Mouse (Mus musculus) liver, adult 2 months (tissue): ENCODE data around the gene Foxf1. TPM values are rescaled to one million over a fixed set of nuclear protein-coding genes. Genes with fewer than 3 reads are reported as not detected.

Experiments
- DNase-seq: peaks from one replicate; pipeline ENCODE4 v3.0.0-alpha.2; 2011; ENCODE audit warnings: low read depth, low spot score; ENCODE audit errors: extremely low read depth
- H3K27ac ChIP-seq: fragments of 200-500 bp; replicated peaks from 2 replicates; pipeline ENCODE4 v1.5.1; 2012; ENCODE audit warnings: low read depth, mild to moderate bottlenecking, control low read depth, inconsistent platforms, low read length; ENCODE audit not compliant: insufficient read depth
- H3K27me3 ChIP-seq: fragments of 200-500 bp; 2 replicates; pipeline ENCODE4 v1.6.1; 2012; ENCODE audit warnings: mild to moderate bottlenecking, moderate library complexity, low read length, inconsistent platforms; ENCODE audit not compliant: control insufficient read depth, insufficient read depth
- H3K36me3 ChIP-seq: fragments of 200-500 bp; 2 replicates; pipeline ENCODE4 v1.6.1; 2012; ENCODE audit warnings: low read length, inconsistent platforms; ENCODE audit not compliant: control insufficient read depth, insufficient read depth
- H3K4me1 ChIP-seq: fragments of 200-500 bp; 2 replicates; pipeline ENCODE4 v1.6.1; 2011; ENCODE audit warnings: low read length; ENCODE audit not compliant: control insufficient read depth, insufficient read depth
- H3K4me3 ChIP-seq: fragments of 200-500 bp; 2 replicates; pipeline ENCODE4 v1.5.1; 2011; ENCODE audit warnings: low read depth, mild to moderate bottlenecking, control low read depth, low read length, moderate library complexity; ENCODE audit not compliant: insufficient read depth
- H3K79me2 ChIP-seq: fragments of 200-500 bp; 2 replicates; pipeline ENCODE4 v1.6.1; 2012; ENCODE audit warnings: inconsistent platforms, mild to moderate bottlenecking, low read length, moderate library complexity; ENCODE audit not compliant: control insufficient read depth, insufficient read depth
- H3K9ac ChIP-seq: fragments of 200-500 bp; 2 replicates; pipeline ENCODE4 v1.6.1; 2012; ENCODE audit warnings: low read depth, mild to moderate bottlenecking, control low read depth, inconsistent platforms, low read length
- CTCF ChIP-seq: fragments of 200-500 bp; IDR thresholded peaks from 2 replicates; pipeline ENCODE4 v1.5.1; 2011; ENCODE audit warnings: low read depth, low read length, control low read depth
- POLR2A ChIP-seq: fragments of 200-500 bp; IDR thresholded peaks from 2 replicates; pipeline ENCODE4 v1.6.1; 2011; ENCODE audit warnings: low read length, control low read depth; ENCODE audit not compliant: insufficient read depth; ENCODE audit errors: extremely low read depth
- WGBS: fragments of 180-500 bp; shearing (Covaris S2); methylation state at CpG from one replicate; pipeline ENCODE4 v1.1.7; 2018; 5-methylcytosine and 5-hydroxymethylcytosine counted together
- polyA plus RNA-seq: library from polyadenylated mRNA; depleted of rRNA; stranded (reverse); fragments of >200 nt; gene quantifications from 2 replicates; pipeline ENCODE4 v1.2.3, GENCODE M21; 2012
- total RNA-seq: library from RNA; depleted of rRNA; stranded (reverse); fragments of >200 nt; gene quantifications from 2 replicates; pipeline ENCODE4 v1.2.3, GENCODE M21; 2014

Gene Foxf1
- total and polyA plus RNA-seq, 2 experiments = 1.4 to 3.1 TPM

- no peak overlapping the region for H3K4me3 ChIP-seq
- H3K36me3 ChIP-seq = no peaks in the 10 kb centered on the region
- H3K9ac ChIP-seq = no peak overlapping the region
- TF ChIP-seq CTCF = no peak
- no peak for TF ChIP-seq POLR2A
- H3K79me2 ChIP-seq = no peaks in the 10 kb centered on the region
- no peak overlapping the region for H3K27ac ChIP-seq
- 13% methylated on average over 8 of the region's 8 CpGs for WGBS
- peaks cover 2% of the 10 kb centered on the region; the same call in 1 of the 2 replicates for H3K4me1 ChIP-seq
- no peak for DNase-seq
- H3K27me3 ChIP-seq = peaks cover 23% of the 10 kb centered on the region
Observed at GRCm38 (mm10) chr8:121088281-121088680, 4.1 kb downstream of the Foxf1 start.

DNA sequence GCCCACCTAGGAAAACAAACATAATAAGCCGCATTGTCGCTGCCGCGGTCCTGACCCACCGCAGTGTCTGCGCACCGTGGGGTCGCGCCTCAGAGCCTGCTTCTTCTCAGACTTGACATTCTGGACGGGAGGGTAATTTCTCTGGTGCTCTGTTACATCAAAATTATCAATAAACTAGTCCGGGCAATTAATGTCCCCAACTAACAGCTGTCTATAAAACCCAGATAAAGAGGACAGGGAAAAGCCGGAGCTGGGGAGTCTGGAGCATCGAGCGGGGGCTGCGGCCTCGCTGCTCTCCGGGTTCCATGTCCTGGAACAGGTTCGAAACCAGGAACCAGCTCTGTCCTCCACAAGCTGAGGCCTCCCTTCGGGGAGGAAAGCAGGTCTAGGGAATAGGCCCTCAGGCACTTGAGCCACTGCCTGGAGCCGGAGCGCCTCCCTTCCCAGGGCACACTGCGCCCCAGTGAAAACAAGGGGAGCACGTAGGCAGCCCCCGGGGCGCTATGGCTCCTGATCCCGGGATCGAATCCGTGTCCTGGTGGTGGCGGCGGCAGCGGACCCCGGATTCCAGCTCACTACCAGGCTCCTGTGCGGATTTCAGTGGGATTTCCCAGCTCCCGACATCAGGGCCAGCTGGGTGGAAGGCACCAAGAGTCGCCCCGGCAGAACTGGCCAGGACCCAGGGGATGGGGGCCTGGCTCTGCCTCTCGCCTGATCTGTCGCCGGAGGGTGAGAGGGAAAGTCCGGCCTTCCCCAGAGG, 4.9 kb downstream of the Foxf1 start:
- Histone ChIP-seq H3K27ac (peak overlapping the region; percentile 19; the same call in 1 of the 2 replicates), H3K9ac (peak overlapping the region; percentile 32), H3K36me3 (no peaks in the 10 kb centered on the region), H3K4me1 (peaks cover 2% of the 10 kb centered on the region; the same call in 1 of the 2 replicates), H3K4me3 (peak overlapping the region; percentile 21; the same call in 1 of the 2 replicates), H3K79me2 (no peaks in the 10 kb centered on the region), H3K27me3 (peaks cover 19% of the 10 kb centered on the region)
- 8% methylated on average over 40 of the region's 40 CpGs for WGBS
- DNase-seq = no peak
- TF ChIP-seq POLR2A = no peak
- no peak for TF ChIP-seq CTCF

DNA sequence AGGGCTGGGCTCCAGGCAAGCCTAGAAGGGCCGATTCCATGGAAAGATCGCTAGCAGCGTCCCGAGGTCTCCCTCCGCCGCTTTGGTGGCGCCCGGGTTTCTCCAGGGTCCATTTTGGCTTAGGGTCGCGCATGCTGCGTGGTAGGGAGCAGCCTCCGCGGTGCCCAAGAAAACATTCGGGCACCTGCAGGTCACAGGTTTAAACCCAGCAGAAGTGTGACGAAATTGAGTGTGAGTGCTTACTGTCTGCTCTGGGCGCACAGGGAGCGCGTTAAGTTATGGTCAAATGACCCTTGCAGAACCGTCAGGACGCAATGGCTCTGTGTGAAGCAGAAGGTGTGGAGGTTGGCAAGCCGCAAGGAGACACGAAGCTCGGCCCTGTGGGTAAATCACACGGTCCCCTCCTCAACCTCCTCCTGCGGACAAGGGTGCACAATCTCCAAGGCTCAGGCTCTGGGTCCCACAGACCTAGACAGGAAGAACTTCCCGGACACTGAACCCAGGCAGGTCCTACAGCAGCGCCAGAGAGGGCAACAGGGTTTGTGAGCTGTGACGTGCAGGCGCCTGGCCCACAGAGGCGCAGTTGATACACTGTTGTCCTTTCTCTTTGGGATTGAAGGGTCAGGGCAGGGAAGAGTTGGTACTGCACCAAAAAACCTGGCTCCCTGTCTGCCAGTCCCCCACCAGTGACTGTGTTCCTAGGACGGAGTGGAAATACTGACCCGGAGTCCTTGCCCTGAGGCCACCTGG, 5.6 kb downstream of the Foxf1 start:
- H3K27me3 ChIP-seq = peaks cover 12% of the 10 kb centered on the region

GRCm38 (mm10) chr8:121090716-121091115, 6.5 kb downstream of the Foxf1 start:
- no peak for DNase-seq
- peaks cover 8% of the 10 kb centered on the region; the same call in 1 of the 2 replicates for H3K27me3 ChIP-seq
- H3K9ac ChIP-seq = no peak overlapping the region
- no peak overlapping the region for H3K4me3 ChIP-seq
- 0% methylated on average over 1 of the region's 1 CpGs for WGBS
- no peak overlapping the region for H3K27ac ChIP-seq
- peak; percentile 23; the same call in 1 of the 2 replicates for TF ChIP-seq CTCF
- no peak for TF ChIP-seq POLR2A
- H3K36me3 ChIP-seq = no peaks in the 10 kb centered on the region
- no peaks in the 10 kb centered on the region for H3K79me2 ChIP-seq
- peaks cover 2% of the 10 kb centered on the region; the same call in 1 of the 2 replicates for H3K4me1 ChIP-seq

More for the DNA sequence above, 5.6 kb downstream of the Foxf1 start:
- Histone ChIP-seq H3K36me3 (no peaks in the 10 kb centered on the region), H3K4me1 (peaks cover 2% of the 10 kb centered on the region; the same call in 1 of the 2 replicates), H3K9ac (peak overlapping the region; percentile 3; the same call in 1 of the 2 replicates), H3K79me2 (no peaks in the 10 kb centered on the region), H3K27ac (peak overlapping the region; percentile 19; the same call in 1 of the 2 replicates), H3K4me3 (peak overlapping the region; percentile 9; the same call in 1 of the 2 replicates)
- TF ChIP-seq CTCF = no peak
- WGBS = 9% methylated on average over 32 of the region's 32 CpGs
- no peak for DNase-seq

- no peak for DNase-seq
- Histone ChIP-seq H3K9ac (no peak overlapping the region), H3K4me3 (no peak overlapping the region), H3K36me3 (no peaks in the 10 kb centered on the region), H3K4me1 (peaks cover 2% of the 10 kb centered on the region; the same call in 1 of the 2 replicates), H3K27ac (no peak overlapping the region), H3K79me2 (no peaks in the 10 kb centered on the region), H3K27me3 (0 out of 2 replicates have a peak, but pooled peaks cover 5% of the 10 kb centered on the region)
- 16% methylated on average over 6 of the region's 6 CpGs for WGBS
- TF ChIP-seq CTCF = no peak
- no peak for TF ChIP-seq POLR2A
Observed at GRCm38 (mm10) chr8:121092141-121092540, 8.0 kb downstream of the Foxf1 start.
